Mouse (Mus musculus) heart, embryonic 14.5 days (tissue): ENCODE data around the gene 2310039H08Rik. TPM values are rescaled to one million over a fixed set of nuclear protein-coding genes. Genes with fewer than 3 reads are reported as not detected.
A peak's percentile ranks its signal among the peaks of the same experiment; 100 is the strongest.

Experiments used
- ATAC-seq: fragments of 200-750 bp; cut with Nextera tagmentation; 2 replicates; pipeline ENCODE4 v1.8.0; 2017; ENCODE audit warnings: low read depth, moderate TSS enrichment; ENCODE audit not compliant: insufficient number of reproducible peaks, insufficient read depth, low FRiP score
- H3K27ac ChIP-seq, 2 experiments: fragments of 200-500 bp in 1 of 2; fragments of 300-500 bp in 1 of 2; sonication (generic) in 1 of 2; replicated peaks in 1 of 2; 2 replicates each; pipeline ENCODE4 v1.5.1; 2012 to 2014; ENCODE audit warnings: low read depth in 2 of 2, low read length in 2 of 2, control low read depth in 1 of 2, mild to moderate bottlenecking in 1 of 2, mixed read lengths in 1 of 2; ENCODE audit not compliant: control insufficient read depth in 1 of 2, insufficient read depth in 1 of 2
- H3K27me3 ChIP-seq: fragments of 300-500 bp; sonication (generic); 2 replicates; pipeline ENCODE4 v1.6.1; 2014; ENCODE audit warnings: mild to moderate bottlenecking, low read length, control low read depth; ENCODE audit not compliant: control insufficient read depth, insufficient read depth
- H3K36me3 ChIP-seq: fragments of 300-500 bp; sonication (generic); 2 replicates; pipeline ENCODE4 v1.6.1; 2014; ENCODE audit warnings: mild to moderate bottlenecking, control low read depth, low read length, mixed read lengths; ENCODE audit not compliant: control insufficient read depth, insufficient read depth
- H3K4me1 ChIP-seq, 2 experiments: fragments of 200-500 bp in 1 of 2; fragments of 300-500 bp in 1 of 2; sonication (generic) in 1 of 2; 2 replicates each; pipeline ENCODE4 v1.6.1; 2012 to 2014; ENCODE audit warnings: low read length in 2 of 2, control low read depth in 1 of 2, mixed read lengths in 1 of 2; ENCODE audit not compliant: control insufficient read depth in 2 of 2, insufficient read depth in 2 of 2
- H3K4me2 ChIP-seq: fragments of 300-500 bp; sonication (generic); 2 replicates; pipeline ENCODE4 v1.6.1; 2014; ENCODE audit warnings: mild to moderate bottlenecking, low read length
- H3K4me3 ChIP-seq, 2 experiments: fragments of 200-500 bp in 1 of 2; fragments of 300-500 bp in 1 of 2; sonication (generic) in 1 of 2; 2 replicates each; pipeline ENCODE4 v1.5.1; 2012 to 2014; ENCODE audit warnings: low read length in 2 of 2, mild to moderate bottlenecking in 2 of 2, control low read depth in 1 of 2, low read depth in 1 of 2, moderate library complexity in 1 of 2; ENCODE audit not compliant: control insufficient read depth in 1 of 2, insufficient read depth in 1 of 2
- H3K9ac ChIP-seq: fragments of 300-500 bp; sonication (generic); 2 replicates; pipeline ENCODE4 v1.6.1; 2014; ENCODE audit warnings: mild to moderate bottlenecking, low read length
- H3K9me3 ChIP-seq: fragments of 300-500 bp; sonication (generic); 2 replicates; pipeline ENCODE4 v1.6.1; 2016; ENCODE audit warnings: low read length, control low read depth; ENCODE audit not compliant: control insufficient read depth
- WGBS: fragments of 180-500 bp; shearing (Covaris S2); extraction: QIAGEN DNeasy Blood & Tissue Kit; methylation state at CpG from one replicate; pipeline ENCODE4 v1.1.7; 2014; 5-methylcytosine and 5-hydroxymethylcytosine counted together
- polyA plus RNA-seq: library from polyadenylated mRNA; unstranded; fragments of >200 nt; fragmentation: Nextera tagmentation; extraction: Ambion mirVana; gene quantifications from 2 replicates; pipeline ENCODE4 v1.2.1, GENCODE M21; 2014

The 2310039H08Rik gene
- polyA plus RNA-seq, 1 experiment from 2014 or later = 67.8 TPM

- Histone ChIP-seq H3K9me3 (no peaks in the 10 kb centered on the region), H3K4me2 (peak within 1 kb of the TSS; percentile 44; the same call in 1 of the 2 replicates), H3K9ac (peak within 1 kb of the TSS; percentile 34; the same call in 1 of the 2 replicates), H3K4me1 (peaks cover 7 to 23% of the 10 kb centered on the region in 2 experiments; a peak in 3 of 4 replicates), H3K36me3 (peaks cover 4% of the 10 kb centered on the region; the same call in 1 of the 2 replicates), H3K27me3 (peaks cover 18% of the 10 kb centered on the region), H3K4me3 (no peak within 1 kb of the TSS), H3K27ac (no peak within 1 kb of the TSS)
- 12% methylated on average over 24 of the region's 24 CpGs for WGBS
- ATAC-seq = no peak
Measured at GRCm38 (mm10) chr17:46728904-46729318, 43.5 kb upstream of the 2310039H08Rik start, which contains the start of gene Gnmt. Gene Gnmt (minus strand): TSS chr17:46729168.

- H3K4me1 ChIP-seq = 0 out of 4 replicates have a peak, but pooled peaks cover 0 to 1% of the 10 kb centered on the region in 2 experiments
- peaks cover 4% of the 10 kb centered on the region; the same call in 1 of the 2 replicates for H3K27me3 ChIP-seq
- ATAC-seq = no peak
- H3K4me3 ChIP-seq = no peak overlapping the region
- H3K9me3 ChIP-seq = no peaks in the 10 kb centered on the region
- WGBS = 92% methylated on average over 3 of the region's 3 CpGs
- no peak overlapping the region for H3K9ac ChIP-seq
- no peak overlapping the region for H3K4me2 ChIP-seq
- peaks cover 16% of the 10 kb centered on the region for H3K36me3 ChIP-seq
- H3K27ac ChIP-seq = no peak overlapping the region
Measured at GRCm38 (mm10) chr17:46734055-46734454, 38.4 kb upstream of the 2310039H08Rik start.

- no peaks in the 10 kb centered on the region for H3K27me3 ChIP-seq
- no peak overlapping the region for H3K27ac ChIP-seq
- no peak for ATAC-seq
- peaks cover 16% of the 10 kb centered on the region for H3K36me3 ChIP-seq
- no peak overlapping the region for H3K9ac ChIP-seq
- no peak overlapping the region for H3K4me2 ChIP-seq
- no peaks in the 10 kb centered on the region for H3K4me1 ChIP-seq
- 88% methylated on average over 7 of the region's 7 CpGs for WGBS
- no peaks in the 10 kb centered on the region for H3K9me3 ChIP-seq
- H3K4me3 ChIP-seq = no peak overlapping the region
Measured at GRCm38 (mm10) chr17:46735287-46735686, 37.1 kb upstream of the 2310039H08Rik start.

GRCm38 (mm10) chr17:46736160-46736559, 36.3 kb upstream of the 2310039H08Rik start:
- Histone ChIP-seq H3K27me3 (no peaks in the 10 kb centered on the region), H3K4me1 (no peaks in the 10 kb centered on the region), H3K9ac (no peak overlapping the region), H3K27ac (no peak overlapping the region), H3K4me3 (no peak overlapping the region), H3K9me3 (no peaks in the 10 kb centered on the region), H3K36me3 (peaks cover 18% of the 10 kb centered on the region), H3K4me2 (no peak overlapping the region)
- no peak for ATAC-seq
- 62% methylated on average over 10 of the region's 10 CpGs for WGBS

- Histone ChIP-seq H3K27ac (no peak overlapping the region), H3K4me2 (no peak overlapping the region), H3K27me3 (no peaks in the 10 kb centered on the region), H3K36me3 (peaks cover 46% of the 10 kb centered on the region), H3K4me1 (no peaks in the 10 kb centered on the region), H3K9me3 (no peaks in the 10 kb centered on the region), H3K9ac (no peak overlapping the region), H3K4me3 (no peak overlapping the region)
- WGBS = 88% methylated on average over 6 of the region's 6 CpGs
- ATAC-seq = no peak
Measured at GRCm38 (mm10) chr17:46741305-46741704, 31.1 kb upstream of the 2310039H08Rik start.

GRCm38 (mm10) chr17:46742986-46743385, 29.4 kb upstream of the 2310039H08Rik start:
- Histone ChIP-seq H3K4me3 (no peak overlapping the region), H3K36me3 (peaks cover 49% of the 10 kb centered on the region), H3K4me1 (no peaks in the 10 kb centered on the region), H3K4me2 (no peak overlapping the region), H3K9ac (no peak overlapping the region), H3K27me3 (no peaks in the 10 kb centered on the region), H3K27ac (no peak overlapping the region), H3K9me3 (no peaks in the 10 kb centered on the region)
- ATAC-seq = no peak
- WGBS = 90% methylated on average over 9 of the region's 9 CpGs

- H3K4me3 ChIP-seq = no peak overlapping the region
- ATAC-seq = no peak
- H3K36me3 ChIP-seq = peaks cover 49% of the 10 kb centered on the region
- WGBS = 86% methylated on average over 2 of the region's 2 CpGs
- H3K9me3 ChIP-seq = no peaks in the 10 kb centered on the region
- H3K4me1 ChIP-seq = no peaks in the 10 kb centered on the region
- H3K27ac ChIP-seq = no peak overlapping the region
- H3K9ac ChIP-seq = no peak overlapping the region
- H3K4me2 ChIP-seq = no peak overlapping the region
- H3K27me3 ChIP-seq = no peaks in the 10 kb centered on the region
Measured at GRCm38 (mm10) chr17:46745506-46745905, 26.9 kb upstream of the 2310039H08Rik start.

- ATAC-seq = no peak
- Histone ChIP-seq H3K36me3 (peaks cover 42% of the 10 kb centered on the region), H3K4me2 (no peak overlapping the region), H3K4me3 (no peak overlapping the region), H3K9ac (no peak overlapping the region), H3K9me3 (no peaks in the 10 kb centered on the region), H3K27me3 (no peaks in the 10 kb centered on the region), H3K4me1 (peaks cover 4 to 8% of the 10 kb centered on the region in 2 experiments), H3K27ac (no peak overlapping the region)
- WGBS = 78% methylated on average over 8 of the region's 8 CpGs
Measured at GRCm38 (mm10) chr17:46747234-46747633, 25.2 kb upstream of the 2310039H08Rik start.
